Mouse (Mus musculus) liver, postnatal 0 days (tissue): ENCODE measurements at regions not wholly inside any gene's neighbourhood (a gene's known extent, or its start where the extent isn't known, plus 50 kb on each side); places are given as distances from the start of the nearest gene placed in this dataset.
"Not testable (repeated sequence)": the region's sequence is repeated elsewhere in the genome, so short reads cannot be mapped to it uniquely, and the experiment has no call there.

Experiments
- ATAC-seq: fragments of 200-750 bp; cut with Nextera tagmentation; 2 replicates; pipeline ENCODE4 v1.8.0; 2017; ENCODE audit warnings: mild to moderate bottlenecking, moderate library complexity
- DNase-seq: peaks from one replicate; pipeline ENCODE4 v3.0.0-alpha.2; 2016
- H3K27ac ChIP-seq: fragments of 300-500 bp; sonication (generic); 2 replicates; pipeline ENCODE4 v1.5.1; 2014; ENCODE audit warnings: antibody characterized with exemption, moderate library complexity, mild to moderate bottlenecking, low read depth
- H3K27me3 ChIP-seq: fragments of 300-500 bp; sonication (generic); 2 replicates; pipeline ENCODE4 v1.6.1; 2014; ENCODE audit warnings: low read length, control low read depth, mixed read lengths; ENCODE audit not compliant: insufficient read depth
- H3K36me3 ChIP-seq: fragments of 300-500 bp; sonication (generic); replicated peaks from 2 replicates; pipeline ENCODE4 v1.6.1; 2014; ENCODE audit warnings: mild to moderate bottlenecking, control low read depth, low read length, moderate library complexity, mixed read lengths; ENCODE audit not compliant: insufficient read depth
- H3K4me1 ChIP-seq: fragments of 300-500 bp; sonication (generic); 2 replicates; pipeline ENCODE4 v1.6.1; 2014; ENCODE audit warnings: antibody characterized with exemption, mild to moderate bottlenecking, control low read depth; ENCODE audit not compliant: insufficient read depth
- H3K4me2 ChIP-seq: fragments of 300-500 bp; sonication (generic); 2 replicates; pipeline ENCODE4 v1.6.1; 2014; ENCODE audit warnings: low read depth, mild to moderate bottlenecking, low read length, moderate library complexity, mixed read lengths
- H3K4me3 ChIP-seq: fragments of 300-500 bp; sonication (generic); 2 replicates; pipeline ENCODE4 v1.5.1; 2014; ENCODE audit warnings: low read depth, low read length
- H3K9ac ChIP-seq: fragments of 300-500 bp; sonication (generic); replicated peaks from 2 replicates; pipeline ENCODE4 v1.6.1; 2014; ENCODE audit warnings: mild to moderate bottlenecking, moderate library complexity
- H3K9me3 ChIP-seq: fragments of 300-500 bp; sonication (generic); 2 replicates; pipeline ENCODE4 v1.6.1; 2016; ENCODE audit warnings: mild to moderate bottlenecking, control low read depth, low read length, mixed read lengths
- CTCF ChIP-seq: sonication (generic); IDR thresholded peaks from 2 replicates; pipeline ENCODE4 v1.5.1; 2016; ENCODE audit warnings: antibody characterized with exemption, low read depth
- EP300 ChIP-seq: IDR thresholded peaks from 2 replicates; pipeline ENCODE4 v1.6.1; 2016; ENCODE audit warnings: antibody characterized with exemption, low read depth, mild to moderate bottlenecking
- WGBS: fragments of 180-500 bp; shearing (Covaris S2); extraction: QIAGEN DNeasy Blood & Tissue Kit; methylation state at CpG from one replicate; pipeline ENCODE4 v1.1.7; 2014; ENCODE audit not compliant: insufficient replicate concordance; 5-methylcytosine and 5-hydroxymethylcytosine counted together

DNA sequence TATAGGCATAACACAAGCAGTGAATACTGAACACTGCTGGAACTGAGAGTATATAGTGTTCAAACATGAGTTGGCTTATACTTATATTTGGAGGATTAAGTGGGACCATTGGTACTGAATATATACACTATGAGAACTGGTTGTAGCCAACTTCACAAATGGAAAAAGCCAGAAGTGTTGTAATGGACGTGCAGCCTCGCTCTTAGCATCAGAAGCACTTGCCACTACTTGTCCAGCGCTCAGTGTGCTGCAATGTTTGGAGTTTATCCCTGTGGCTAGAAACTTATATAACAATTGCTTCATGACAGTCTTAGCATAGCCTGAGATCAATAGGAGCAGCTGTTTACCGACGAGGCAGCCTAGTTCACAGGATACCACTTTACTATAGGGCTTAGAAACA is 320.8 kb upstream of the Slc39a10 start:
- Histone ChIP-seq H3K36me3 (no peaks in the 10 kb centered on the region), H3K27me3 (no peaks in the 10 kb centered on the region), H3K4me1 (no peaks in the 10 kb centered on the region), H3K4me2 (no peak overlapping the region), H3K27ac (no peak overlapping the region), H3K4me3 (no peak overlapping the region), H3K9ac (no peak overlapping the region), H3K9me3 (no peaks in the 10 kb centered on the region)
- ATAC-seq = no peak
- WGBS = 68% methylated on average over 5 of the region's 5 CpGs
- no peak for TF ChIP-seq CTCF
- no peak for TF ChIP-seq EP300
- no peak for DNase-seq

DNA sequence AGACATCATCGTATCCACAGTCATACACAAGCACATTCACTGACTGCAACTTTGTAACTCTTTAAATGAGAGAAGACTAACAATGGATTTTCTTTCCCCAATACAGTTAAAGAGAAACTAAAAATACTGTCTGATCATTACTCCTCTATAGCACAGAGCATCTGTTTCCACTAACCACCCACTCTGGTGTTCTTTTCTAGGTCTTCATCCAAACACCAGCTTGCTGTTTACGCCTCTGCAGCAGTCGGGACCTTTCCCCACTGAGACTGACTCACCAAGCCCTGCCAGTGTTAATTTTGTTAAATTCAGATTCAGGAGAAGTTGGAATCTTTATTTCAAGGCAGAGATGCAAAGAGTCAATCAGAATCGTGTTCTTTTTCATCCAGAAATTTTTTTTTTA is 300.3 kb upstream of the Slc39a10 start:
- Histone ChIP-seq H3K9ac (no peak overlapping the region), H3K4me1 (no peaks in the 10 kb centered on the region)

DNA sequence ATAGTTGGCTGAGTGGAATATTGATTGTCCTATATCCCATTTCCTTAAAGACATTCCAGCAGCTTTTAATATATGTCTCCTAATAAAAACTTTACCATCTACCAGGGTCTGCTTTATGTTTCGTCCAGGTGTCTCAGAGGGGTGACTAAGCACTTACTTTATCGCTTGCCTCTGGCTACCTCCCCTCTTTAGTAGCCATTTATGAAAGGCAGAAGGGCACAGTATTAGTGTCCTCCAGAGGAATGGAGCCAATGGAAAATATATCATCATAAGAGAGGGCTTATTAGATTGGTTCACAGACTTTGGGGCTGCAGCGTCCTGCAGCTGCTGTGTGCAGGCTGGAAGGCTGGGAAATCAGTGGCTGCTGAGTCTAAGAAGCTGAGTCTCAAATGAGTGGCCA is 271.8 kb upstream of the Slc39a10 start:
- Histone ChIP-seq H3K36me3 (no peaks in the 10 kb centered on the region), H3K4me1 (no peaks in the 10 kb centered on the region), H3K4me2 (no peak overlapping the region), H3K4me3 (no peak overlapping the region), H3K27ac (no peak overlapping the region), H3K9me3 (no peaks in the 10 kb centered on the region), H3K27me3 (no peaks in the 10 kb centered on the region), H3K9ac (no peak overlapping the region)
- 68% methylated on average over 3 of the region's 3 CpGs for WGBS
- ATAC-seq (no peak), DNase-seq (no peak)
- TF ChIP-seq CTCF (no peak), EP300 (no peak)

More for the DNA sequence above, 300.3 kb upstream of the Slc39a10 start:
- Histone ChIP-seq H3K4me2 (no peak overlapping the region), H3K9me3 (no peaks in the 10 kb centered on the region), H3K4me3 (no peak overlapping the region), H3K27ac (no peak overlapping the region), H3K36me3 (no peaks in the 10 kb centered on the region), H3K27me3 (no peaks in the 10 kb centered on the region)
- TF ChIP-seq EP300 (no peak), CTCF (no peak)
- 74% methylated on average over 4 of the region's 4 CpGs for WGBS
- no peak for ATAC-seq
- DNase-seq = no peak

DNA sequence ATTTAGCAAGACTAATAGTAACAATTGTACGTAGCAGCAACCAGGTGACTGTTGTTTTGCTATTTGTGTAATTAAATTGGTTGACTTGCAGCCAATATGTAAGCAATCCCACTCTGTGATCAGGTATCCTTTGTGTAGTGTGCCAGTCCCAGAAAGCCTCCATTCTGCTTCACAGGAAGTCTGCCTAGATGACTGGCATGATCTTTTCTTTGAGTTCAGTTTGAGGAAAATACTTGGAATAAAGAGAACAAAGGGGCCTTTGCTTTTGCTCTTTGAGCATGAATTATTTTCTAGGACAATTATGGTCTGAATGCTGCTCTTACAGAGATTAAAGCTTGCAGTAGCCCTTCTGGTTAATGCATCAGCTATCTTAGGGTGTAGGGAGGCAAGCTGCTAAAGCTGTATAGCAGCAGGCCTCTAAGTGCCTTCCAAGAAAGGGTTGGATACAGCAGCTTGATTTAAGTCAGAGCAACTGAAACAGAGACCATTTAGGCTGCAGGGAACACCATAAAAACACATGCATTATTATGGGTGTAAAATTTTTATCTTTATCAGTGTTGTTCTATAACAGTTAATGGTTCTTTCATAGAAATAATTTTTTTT is 271.3 kb upstream of the Slc39a10 start:
- Histone ChIP-seq H3K9ac (no peak overlapping the region), H3K4me2 (no peak overlapping the region), H3K27ac (no peak overlapping the region), H3K27me3 (no peaks in the 10 kb centered on the region), H3K4me1 (no peaks in the 10 kb centered on the region), H3K4me3 (no peak overlapping the region), H3K36me3 (no peaks in the 10 kb centered on the region), H3K9me3 (no peaks in the 10 kb centered on the region)
- DNase-seq (no peak), ATAC-seq (no peak)
- TF ChIP-seq EP300 (no peak), CTCF (no peak)
- 70% methylated on average over 1 of the region's 1 CpGs for WGBS

DNA sequence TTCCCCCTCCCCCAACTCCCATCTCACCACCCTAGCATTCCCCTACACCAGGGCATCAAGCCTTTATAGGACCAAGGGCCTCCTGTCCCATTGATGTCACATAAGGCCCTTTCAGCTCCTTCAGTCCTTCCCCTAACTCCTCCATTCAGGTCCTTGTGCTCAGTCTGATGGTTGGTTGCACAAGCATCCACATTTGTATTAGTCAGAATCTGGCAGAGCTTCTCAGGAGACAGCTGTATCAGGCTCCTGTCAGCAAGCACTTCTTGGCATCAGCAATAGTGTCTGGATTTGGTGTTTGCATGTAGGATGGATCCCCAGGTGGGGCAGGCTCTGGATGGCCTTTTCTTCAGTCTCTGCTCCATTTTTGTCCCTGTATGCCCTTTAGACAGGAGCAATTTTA is 237.4 kb upstream of the Slc39a10 start:
- H3K27me3 ChIP-seq, DNase-seq, H3K4me3 ChIP-seq, H3K9me3 ChIP-seq, H3K9ac ChIP-seq, H3K36me3 ChIP-seq, ATAC-seq, H3K4me2 ChIP-seq, H3K4me1 ChIP-seq, H3K27ac ChIP-seq: not testable (repeated sequence)

DNA sequence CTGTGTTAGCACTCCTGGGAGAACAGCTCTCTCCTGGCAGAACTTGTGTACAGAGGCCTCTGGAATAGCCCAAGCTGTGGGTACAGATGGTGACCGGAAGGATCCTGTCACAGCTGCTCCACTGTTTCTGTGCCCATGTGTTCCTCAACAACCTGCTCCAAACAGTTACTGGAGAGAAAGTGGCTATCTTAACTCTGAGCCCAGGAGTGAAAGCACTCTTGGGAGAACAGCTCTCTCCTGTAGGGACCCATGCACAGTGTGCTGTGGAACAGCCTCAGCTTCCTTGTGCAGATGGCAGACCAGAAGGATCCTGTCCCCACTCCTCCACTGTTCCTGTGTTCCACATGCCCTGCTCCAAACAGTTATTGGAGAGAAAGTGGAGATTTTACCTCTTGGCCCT is 227.0 kb upstream of the Slc39a10 start:
- H3K27me3 ChIP-seq = no peaks in the 10 kb centered on the region
- no peak overlapping the region for H3K4me2 ChIP-seq
- ATAC-seq = no peak
- WGBS = 67% methylated on average over 1 of the region's 1 CpGs
- no peaks in the 10 kb centered on the region for H3K9me3 ChIP-seq
- no peaks in the 10 kb centered on the region for H3K4me1 ChIP-seq
- no peak overlapping the region for H3K27ac ChIP-seq
- TF ChIP-seq EP300 (no peak), CTCF (no peak)
- H3K9ac ChIP-seq = no peak overlapping the region
- no peak overlapping the region for H3K4me3 ChIP-seq
- no peaks in the 10 kb centered on the region for H3K36me3 ChIP-seq
- DNase-seq = no peak

DNA sequence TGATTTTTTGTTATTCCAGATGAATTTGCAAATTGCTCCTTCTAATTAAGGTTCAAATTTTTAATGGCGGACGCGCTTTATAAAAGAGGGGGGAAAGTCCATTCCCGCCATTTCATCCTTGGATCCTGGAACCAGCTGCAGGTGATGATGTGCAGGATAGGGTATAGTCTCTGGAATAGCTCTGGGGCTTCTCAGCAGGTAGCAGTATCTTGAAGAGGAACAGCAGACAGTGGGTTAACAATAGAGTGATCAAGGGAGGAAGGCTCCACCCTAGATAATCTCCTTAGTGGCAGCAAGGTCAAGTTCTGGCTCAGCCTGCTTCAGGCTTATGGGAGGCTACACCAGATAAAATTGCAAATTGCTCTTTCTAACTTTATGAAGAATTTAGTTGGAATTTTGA is 224.0 kb upstream of the Slc39a10 start:
- WGBS = 81% methylated on average over 4 of the region's 4 CpGs
- H3K27ac ChIP-seq, H3K36me3 ChIP-seq, H3K9me3 ChIP-seq, H3K4me1 ChIP-seq, H3K4me3 ChIP-seq, H3K27me3 ChIP-seq, ATAC-seq, H3K4me2 ChIP-seq, DNase-seq, H3K9ac ChIP-seq: not testable (repeated sequence)
